Mouse (Mus musculus) MEL (cell line): ENCODE measurements at regions not wholly inside any gene's neighbourhood (a gene's known extent, or its start where the extent isn't known, plus 50 kb on each side); places are given as distances from the start of the nearest gene placed in this dataset.

Experiments
- CTCF ChIP-seq, 3 experiments: IDR thresholded peaks in 2 of 3; conservative IDR thresholded peaks in 1 of 3; 2 replicates each; pipeline ENCODE4 v1.5.1; 2011 to 2012; ENCODE audit warnings: low read length in 3 of 3, low read depth in 2 of 3, mild to moderate bottlenecking in 2 of 3, improper control_type of control experiment in 1 of 3, inconsistent platforms in 1 of 3, mixed read lengths in 1 of 3, moderate library complexity in 1 of 3; ENCODE audit not compliant: control insufficient read depth in 1 of 3, insufficient read depth in 1 of 3, poor library complexity in 1 of 3, severe bottlenecking in 1 of 3
- TBP ChIP-seq: IDR thresholded peaks from 2 replicates; pipeline ENCODE4 v1.8.0; 2011; ENCODE audit warnings: low read depth, low read length, improper control_type of control experiment

- TF ChIP-seq TBP (no peak), CTCF (IDR thresholded peaks at IDR 0.05 in 2 of 3, conservative IDR thresholded peaks at IDR 0.05 in 1 of 3; ENCODE audit: control insufficient read depth in 1 of 3, insufficient read depth in 1 of 3, low read depth in 2 of 3, low read length in 3 of 3, poor library complexity in 1 of 3, severe bottlenecking in 1 of 3) (no peak)
These were observed 1878.9 kb upstream of the Flrt2 start for GRCm38 (mm10) chr12:93812963-93813733.
